In the genomic region with DNA sequence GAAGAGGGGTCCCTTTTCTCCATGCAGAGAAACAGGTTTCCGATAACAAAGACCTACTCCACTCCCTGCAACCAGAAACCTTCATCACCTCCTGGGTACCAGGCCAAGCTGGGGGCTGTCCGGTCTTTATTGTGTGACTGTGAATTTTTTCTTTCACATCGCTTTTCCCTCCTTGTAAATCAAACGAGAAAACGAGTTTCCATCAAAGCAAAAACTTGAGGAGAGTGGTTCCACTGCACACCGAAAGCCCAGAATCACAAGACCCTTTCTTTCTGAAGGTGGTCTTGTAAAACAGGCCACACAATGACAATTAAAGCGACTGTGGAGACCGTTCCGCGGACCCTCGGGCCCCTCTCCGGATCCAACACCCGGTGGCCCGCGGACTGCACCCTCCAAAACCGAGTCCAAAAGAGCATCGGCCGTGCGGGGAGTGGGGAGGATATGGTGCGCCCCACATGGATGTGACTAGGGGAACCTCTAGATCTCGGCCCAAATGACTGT, we compare ENCODE assay signal across 8 mouse cellular contexts. TPM values are rescaled to one million over a fixed set of nuclear protein-coding genes. Genes with fewer than 3 reads are reported as not detected.
DNase-seq lines count a peak whose midpoint lies in the region; ATAC-seq and TF ChIP-seq lines count a peak whose summit lies in the region.

No protein-coding gene starts in this region.

- H3K4me3 ChIP-seq in layer of hippocampus, adult 2 months, result peak overlapping the region; percentile 81
- peak overlapping the region; percentile 95 for H3K4me3 ChIP-seq in brown adipose tissue, adult 24 weeks (ENCODE audit: insufficient read depth, low read depth, low read length)
- H3K4me3 ChIP-seq in heart, embryonic 14.5 days (ENCODE audit: control insufficient read depth in 1 of 2, insufficient read depth in 1 of 2, low read depth in 1 of 2, low read length in 2 of 2), result peak overlapping the region; percentile 68 to 80
- H3K4me3 ChIP-seq in liver, embryonic 13.5 days (replicated peaks), result peak overlapping the region; percentile 93

- no peak for TF ChIP-seq CTCF in layer of hippocampus, adult 2 months (conservative IDR thresholded peaks at IDR 0.05)

- WGBS in heart, embryonic 14.5 days, result under 1% methylated on average over 21 of the region's 21 CpGs
- under 1% methylated on average over 21 of the region's 21 CpGs for WGBS in liver, embryonic 13.5 days (ENCODE audit: insufficient replicate concordance)

- H3K36me3 ChIP-seq in heart, embryonic 14.5 days (ENCODE audit: control insufficient read depth, insufficient read depth, low read length), result peaks cover 18% of the 10 kb centered on the region
- peaks cover 12% of the 10 kb centered on the region for H3K36me3 ChIP-seq in liver, embryonic 13.5 days

- peaks cover 7% of the 10 kb centered on the region for H3K4me1 ChIP-seq in brown adipose tissue, adult 24 weeks (ENCODE audit: control insufficient read depth, insufficient read depth, insufficient read length, low read length)
- H3K4me1 ChIP-seq in heart, embryonic 14.5 days (ENCODE audit: control insufficient read depth in 2 of 2, insufficient read depth in 2 of 2, low read length in 2 of 2), result peaks cover 15 to 42% of the 10 kb centered on the region in 2 experiments
- H3K4me1 ChIP-seq in liver, embryonic 13.5 days (replicated peaks), result peaks cover 44% of the 10 kb centered on the region

- H3K27me3 ChIP-seq in heart, embryonic 14.5 days (ENCODE audit: control insufficient read depth, insufficient read depth, low read length), result no peaks in the 10 kb centered on the region
- H3K27me3 ChIP-seq in liver, embryonic 13.5 days, result no peaks in the 10 kb centered on the region

- H3K27ac ChIP-seq in layer of hippocampus, adult 2 months, result no peak overlapping the region
- H3K27ac ChIP-seq in brown adipose tissue, adult 24 weeks (replicated peaks; ENCODE audit: low read depth, low read length), result peak overlapping the region; percentile 56
- H3K27ac ChIP-seq in heart, embryonic 14.5 days (replicated peaks in 1 of 2; ENCODE audit: control insufficient read depth in 1 of 2, insufficient read depth in 1 of 2, low read depth in 2 of 2, low read length in 2 of 2), result peak overlapping the region; percentile 76 to 91
- H3K27ac ChIP-seq in liver, embryonic 13.5 days, result peak overlapping the region; percentile 88

- peak overlapping the region; percentile 79 for H3K4me2 ChIP-seq in heart, embryonic 14.5 days (ENCODE audit: low read length)
- H3K4me2 ChIP-seq in liver, embryonic 13.5 days, result peak overlapping the region; percentile 87

- peak overlapping the region; percentile 98 for H3K9ac ChIP-seq in heart, embryonic 14.5 days (ENCODE audit: low read length)
- H3K9ac ChIP-seq in liver, embryonic 13.5 days, result peak overlapping the region; percentile 98

- ATAC-seq in heart, embryonic 14.5 days (ENCODE audit: insufficient number of reproducible peaks, insufficient read depth, low FRiP score, low read depth), result peak; percentile 13; the same call in 1 of the 2 replicates
- peak; percentile 58 for ATAC-seq in liver, embryonic 13.5 days (ENCODE audit: low read depth)

- no peaks in the 10 kb centered on the region for H3K9me3 ChIP-seq in heart, embryonic 14.5 days (ENCODE audit: control insufficient read depth, low read length)
- H3K9me3 ChIP-seq in liver, embryonic 13.5 days (replicated peaks), result no peaks in the 10 kb centered on the region

- DNase-seq in layer of hippocampus, adult 2 months (ENCODE audit: low spot score in 2 of 2), result no peak
- no peak for DNase-seq in layer of hippocampus, postnatal 36 days
- no peak for DNase-seq in liver, embryonic 13.5 days
- no peak for DNase-seq in retina, embryonic 14.5 days (ENCODE audit: low spot score)
- no peak for DNase-seq in right cerebral cortex, adult 2 months (ENCODE audit: low spot score in 2 of 2)
- no peak for DNase-seq in right cerebral cortex, adult 18-20 months

RNA-seq across cellular contexts. Expression of a gene that starts 0.6 kb away (rescaled TPM):
- 1 to 10 TPM; 4.6 to 5.7 TPM for total RNA-seq in layer of hippocampus, adult 2 months (2021)
- total RNA-seq in layer of hippocampus, postnatal 36 days (2021), result 1 to 10 TPM; 4.9 to 5.6 TPM
- 5.7 and 10.9 TPM in 2 replicates for polyA plus RNA-seq in brown adipose tissue, adult 24 weeks (2012; ENCODE audit: insufficient read depth, insufficient read length, missing spikeins)
- 128 and 133 TPM in 2 replicates for polyA plus RNA-seq in heart, embryonic 14.5 days (2014; fragmentation: Nextera tagmentation; extraction: Ambion mirVana)
- 42.8 and 53.6 TPM in 2 replicates for polyA plus RNA-seq in liver, embryonic 13.5 days (2015; fragmentation: Nextera tagmentation; extraction: Ambion mirVana)
